Mouse (Mus musculus) liver, postnatal 0 days (tissue): ENCODE measurements at regions not wholly inside any gene's neighbourhood (a gene's known extent, or its start where the extent isn't known, plus 50 kb on each side); places are given as distances from the start of the nearest gene placed in this dataset.

Source experiments
- CTCF ChIP-seq: sonication (generic); IDR thresholded peaks from 2 replicates; pipeline ENCODE4 v1.5.1; 2016; ENCODE audit warnings: antibody characterized with exemption, low read depth
- EP300 ChIP-seq: IDR thresholded peaks from 2 replicates; pipeline ENCODE4 v1.6.1; 2016; ENCODE audit warnings: antibody characterized with exemption, low read depth, mild to moderate bottlenecking

- no peak for TF ChIP-seq CTCF
- no peak for TF ChIP-seq EP300
Measured at GRCm38 (mm10) chr16:24219691-24220090, 173.6 kb upstream of the Lpp start.
